Mouse (Mus musculus) forebrain, embryonic 12.5 days (tissue): ENCODE data around the gene Frmd4a. TPM values are rescaled to one million over a fixed set of nuclear protein-coding genes. Genes with fewer than 3 reads are reported as not detected.

Experiments
- ATAC-seq: fragments of 200-750 bp; cut with Nextera tagmentation; 2 replicates; pipeline ENCODE4 v1.8.0; 2017; ENCODE audit warnings: moderate TSS enrichment; ENCODE audit not compliant: low FRiP score
- H3K27ac ChIP-seq: fragments of 300-500 bp; sonication (generic); 2 replicates; pipeline ENCODE4 v1.5.1; 2016; ENCODE audit warnings: mild to moderate bottlenecking
- H3K27me3 ChIP-seq: fragments of 300-500 bp; sonication (generic); 2 replicates; pipeline ENCODE4 v1.6.1; 2016; ENCODE audit warnings: mild to moderate bottlenecking
- H3K36me3 ChIP-seq: fragments of 300-500 bp; sonication (generic); replicated peaks from 2 replicates; pipeline ENCODE4 v1.6.1; 2016; ENCODE audit warnings: mild to moderate bottlenecking
- H3K4me1 ChIP-seq: fragments of 300-500 bp; sonication (generic); 2 replicates; pipeline ENCODE4 v1.6.1; 2016
- H3K4me2 ChIP-seq: fragments of 300-500 bp; sonication (generic); 2 replicates; pipeline ENCODE4 v1.6.1; 2016; ENCODE audit warnings: mild to moderate bottlenecking, moderate library complexity
- H3K4me3 ChIP-seq: fragments of 300-500 bp; sonication (generic); replicated peaks from 2 replicates; pipeline ENCODE4 v1.5.1; 2016; ENCODE audit warnings: mild to moderate bottlenecking
- H3K9ac ChIP-seq: fragments of 300-500 bp; sonication (generic); 2 replicates; pipeline ENCODE4 v1.6.1; 2016; ENCODE audit warnings: mild to moderate bottlenecking
- H3K9me3 ChIP-seq: fragments of 300-500 bp; sonication (generic); 2 replicates; pipeline ENCODE4 v1.6.1; 2016
- WGBS: fragments of 180-500 bp; shearing (Covaris S2); methylation state at CpG from one replicate; pipeline ENCODE4 v1.1.7; 2016; 5-methylcytosine and 5-hydroxymethylcytosine counted together
- polyA plus RNA-seq: library from polyadenylated mRNA; unstranded; fragments of >200 nt; fragmentation: Nextera tagmentation; extraction: Ambion mirVana; gene quantifications from 2 replicates; pipeline ENCODE4 v1.2.1, GENCODE M21; 2016

Frmd4a gene
- polyA plus RNA-seq, 1 experiment from 2014 or later, result 51.3 TPM

DNA sequence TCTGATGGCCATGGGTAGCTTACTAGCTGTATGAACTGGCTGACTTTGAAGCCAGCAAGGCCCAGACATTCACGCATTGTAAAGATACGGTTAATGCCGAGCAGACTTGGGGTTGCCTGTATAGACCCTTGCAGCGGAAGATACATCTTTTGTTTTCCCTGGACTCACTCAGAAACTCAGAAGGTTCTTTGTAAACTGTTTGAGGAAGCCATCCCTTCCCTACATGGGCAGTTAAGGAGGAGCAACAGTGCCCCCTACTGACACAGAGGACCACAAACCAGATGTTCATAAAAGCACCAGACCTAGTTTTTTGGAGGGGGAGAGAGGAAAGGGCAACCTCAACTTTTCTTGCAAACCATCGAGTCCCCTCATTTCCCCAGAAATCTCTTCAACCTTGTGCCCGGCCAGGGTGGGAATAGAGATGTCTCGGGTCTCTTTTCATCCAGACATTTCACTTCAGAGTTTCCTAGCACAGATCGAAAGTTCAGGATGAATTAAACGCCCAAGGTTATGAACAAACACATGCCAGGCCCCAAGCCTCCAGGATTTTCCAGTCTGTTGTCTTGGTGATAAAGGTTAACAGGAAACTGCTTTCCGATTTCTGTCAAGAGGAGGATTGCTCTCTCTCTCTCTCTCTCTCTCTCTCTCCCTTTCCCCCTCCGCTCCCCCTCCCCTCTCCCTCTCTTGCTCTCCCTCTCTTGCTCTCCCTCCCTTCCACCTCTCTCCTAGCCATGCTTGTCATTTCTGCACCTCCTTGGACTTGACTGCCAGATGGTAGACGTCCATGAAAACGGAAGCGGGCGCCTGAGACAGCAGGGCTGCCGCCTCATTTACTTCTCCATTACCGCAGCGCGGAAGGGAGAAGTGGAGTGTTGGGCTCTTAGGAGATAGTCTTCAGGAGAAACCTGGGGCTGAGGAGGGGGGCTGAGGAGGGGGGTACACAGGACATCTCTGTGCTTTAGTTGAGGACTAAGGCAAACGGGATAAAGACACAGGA is 475.3 kb downstream of the Frmd4a start:
- Histone ChIP-seq H3K27me3 (no peaks in the 10 kb centered on the region), H3K27ac (peak overlapping the region; percentile 50; the same call in 1 of the 2 replicates), H3K4me3 (no peak overlapping the region), H3K9ac (no peak overlapping the region), H3K4me1 (peaks cover 30% of the 10 kb centered on the region), H3K4me2 (no peak overlapping the region), H3K9me3 (no peaks in the 10 kb centered on the region), H3K36me3 (peaks cover 10% of the 10 kb centered on the region)
- ATAC-seq, result peak; percentile 47
- 58% methylated on average over 20 of the region's 20 CpGs for WGBS

GRCm38 (mm10) chr2:4494478-4494877 is 477.0 kb downstream of the Frmd4a start:
- Histone ChIP-seq H3K27ac (no peak overlapping the region), H3K4me2 (no peak overlapping the region), H3K4me1 (peaks cover 28% of the 10 kb centered on the region), H3K9ac (no peak overlapping the region), H3K9me3 (no peaks in the 10 kb centered on the region), H3K36me3 (peaks cover 15% of the 10 kb centered on the region), H3K27me3 (no peaks in the 10 kb centered on the region), H3K4me3 (no peak overlapping the region)
- no peak for ATAC-seq
- 85% methylated on average over 2 of the region's 2 CpGs for WGBS

DNA sequence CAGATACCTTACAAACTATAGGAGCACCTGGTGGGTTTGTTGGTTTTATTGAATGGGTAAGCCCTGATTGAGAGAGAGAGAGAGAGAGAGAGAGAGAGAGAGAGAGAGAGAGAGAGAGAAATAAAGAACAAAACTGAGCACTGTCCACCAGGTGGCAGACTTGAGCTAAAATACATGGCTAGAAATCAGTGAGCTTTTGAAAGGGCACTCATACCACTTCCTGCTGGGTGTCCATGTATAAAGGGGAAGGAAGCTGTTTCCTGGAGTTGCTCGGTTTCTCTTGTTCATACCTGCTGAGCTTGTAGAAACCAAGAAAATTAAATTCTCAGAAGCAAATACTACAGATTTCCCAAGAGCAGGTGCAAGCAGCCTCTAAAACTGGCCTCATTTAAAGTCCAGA is 481.7 kb downstream of the Frmd4a start:
- whole genome bisulfite sequencing, result 4% methylated on average over 1 of the region's 1 CpGs
- Histone ChIP-seq H3K4me1 (no peaks in the 10 kb centered on the region), H3K4me2 (no peak overlapping the region), H3K9me3 (no peaks in the 10 kb centered on the region), H3K27ac (no peak overlapping the region), H3K4me3 (no peak overlapping the region), H3K9ac (no peak overlapping the region), H3K27me3 (no peaks in the 10 kb centered on the region), H3K36me3 (peaks cover 22% of the 10 kb centered on the region)
- ATAC-seq, result 0 out of 2 replicates have a peak, but pooled peaks have one; percentile 57

GRCm38 (mm10) chr2:4499916-4500315 is 482.4 kb downstream of the Frmd4a start:
- no peak overlapping the region for H3K4me3 ChIP-seq
- H3K27me3 ChIP-seq, result no peaks in the 10 kb centered on the region
- no peak for ATAC-seq
- no peak overlapping the region for H3K9ac ChIP-seq
- H3K27ac ChIP-seq, result no peak overlapping the region
- H3K4me1 ChIP-seq, result no peaks in the 10 kb centered on the region
- H3K9me3 ChIP-seq, result no peaks in the 10 kb centered on the region
- WGBS, result 93% methylated on average over 9 of the region's 9 CpGs
- no peak overlapping the region for H3K4me2 ChIP-seq
- H3K36me3 ChIP-seq, result peaks cover 25% of the 10 kb centered on the region

GRCm38 (mm10) chr2:4501257-4502027 is 483.9 kb downstream of the Frmd4a start:
- no peaks in the 10 kb centered on the region for H3K4me1 ChIP-seq
- 83% methylated on average over 15 of the region's 15 CpGs for WGBS
- H3K36me3 ChIP-seq, result peaks cover 31% of the 10 kb centered on the region
- H3K27ac ChIP-seq, result no peak overlapping the region; the same call in 1 of the 2 replicates
- no peak overlapping the region for H3K4me3 ChIP-seq
- no peaks in the 10 kb centered on the region for H3K27me3 ChIP-seq
- H3K9ac ChIP-seq, result no peak overlapping the region
- no peak overlapping the region for H3K4me2 ChIP-seq
- H3K9me3 ChIP-seq, result no peaks in the 10 kb centered on the region
- no peak for ATAC-seq

DNA sequence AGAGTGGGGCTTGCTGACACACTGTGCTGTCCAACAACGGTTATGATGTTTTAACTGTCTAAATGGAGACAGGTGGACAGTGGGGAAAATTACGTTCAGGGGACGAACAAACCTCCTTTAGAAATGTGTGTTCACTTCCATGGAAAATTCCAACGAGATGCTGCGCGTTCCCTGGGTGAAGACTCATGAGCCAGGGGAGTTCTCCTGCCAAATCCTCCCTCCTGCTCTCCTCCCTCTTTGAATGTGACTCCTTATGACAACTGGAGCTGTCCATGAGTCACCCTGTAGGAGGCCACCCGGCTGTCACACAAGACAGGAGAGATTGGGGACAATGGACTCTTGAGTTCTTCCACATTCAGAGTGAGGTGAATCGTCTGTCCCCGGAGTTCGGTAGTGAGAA is 486.9 kb downstream of the Frmd4a start:
- Histone ChIP-seq H3K9me3 (no peaks in the 10 kb centered on the region), H3K4me3 (no peak overlapping the region), H3K4me2 (no peak overlapping the region), H3K4me1 (no peaks in the 10 kb centered on the region), H3K27ac (no peak overlapping the region), H3K36me3 (peaks cover 23% of the 10 kb centered on the region), H3K9ac (no peak overlapping the region), H3K27me3 (no peaks in the 10 kb centered on the region)
- ATAC-seq, result no peak
- 89% methylated on average over 10 of the region's 10 CpGs for WGBS

- Histone ChIP-seq H3K9me3 (no peaks in the 10 kb centered on the region), H3K4me1 (peaks cover 7% of the 10 kb centered on the region; the same call in 1 of the 2 replicates), H3K4me3 (no peak overlapping the region), H3K27ac (no peak overlapping the region), H3K4me2 (no peak overlapping the region), H3K27me3 (no peaks in the 10 kb centered on the region), H3K9ac (no peak overlapping the region), H3K36me3 (peaks cover 22% of the 10 kb centered on the region)
- no peak for ATAC-seq
- WGBS, result 93% methylated on average over 4 of the region's 4 CpGs
Observed at GRCm38 (mm10) chr2:4505695-4506094, 488.2 kb downstream of the Frmd4a start.

DNA sequence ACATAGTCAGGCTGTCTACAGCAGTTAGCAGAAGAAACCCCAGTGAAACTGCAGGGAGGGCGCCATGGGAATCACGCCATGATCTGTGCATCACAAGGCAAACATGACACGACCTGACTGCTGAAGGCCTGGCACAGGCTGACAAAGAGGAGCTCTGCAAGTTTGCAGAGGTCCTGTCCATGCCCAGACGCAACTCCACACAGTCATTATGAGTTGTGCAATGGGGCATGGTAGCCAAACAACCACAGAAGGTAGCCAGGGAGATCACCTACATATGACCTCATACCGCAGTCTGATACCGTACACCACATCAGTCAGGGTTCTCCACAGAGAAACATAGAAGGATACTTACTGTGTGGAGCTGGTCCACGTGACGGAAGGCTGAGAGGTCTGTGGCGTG is 489.1 kb downstream of the Frmd4a start:
- WGBS, result 95% methylated on average over 9 of the region's 9 CpGs
- no peak overlapping the region for H3K4me3 ChIP-seq
- H3K9ac ChIP-seq, result no peak overlapping the region
- H3K36me3 ChIP-seq, result peaks cover 16% of the 10 kb centered on the region
- no peak for ATAC-seq
- H3K9me3 ChIP-seq, result no peaks in the 10 kb centered on the region
- no peak overlapping the region for H3K27ac ChIP-seq
- peaks cover 7% of the 10 kb centered on the region; the same call in 1 of the 2 replicates for H3K4me1 ChIP-seq
- no peaks in the 10 kb centered on the region for H3K27me3 ChIP-seq
- H3K4me2 ChIP-seq, result no peak overlapping the region

DNA sequence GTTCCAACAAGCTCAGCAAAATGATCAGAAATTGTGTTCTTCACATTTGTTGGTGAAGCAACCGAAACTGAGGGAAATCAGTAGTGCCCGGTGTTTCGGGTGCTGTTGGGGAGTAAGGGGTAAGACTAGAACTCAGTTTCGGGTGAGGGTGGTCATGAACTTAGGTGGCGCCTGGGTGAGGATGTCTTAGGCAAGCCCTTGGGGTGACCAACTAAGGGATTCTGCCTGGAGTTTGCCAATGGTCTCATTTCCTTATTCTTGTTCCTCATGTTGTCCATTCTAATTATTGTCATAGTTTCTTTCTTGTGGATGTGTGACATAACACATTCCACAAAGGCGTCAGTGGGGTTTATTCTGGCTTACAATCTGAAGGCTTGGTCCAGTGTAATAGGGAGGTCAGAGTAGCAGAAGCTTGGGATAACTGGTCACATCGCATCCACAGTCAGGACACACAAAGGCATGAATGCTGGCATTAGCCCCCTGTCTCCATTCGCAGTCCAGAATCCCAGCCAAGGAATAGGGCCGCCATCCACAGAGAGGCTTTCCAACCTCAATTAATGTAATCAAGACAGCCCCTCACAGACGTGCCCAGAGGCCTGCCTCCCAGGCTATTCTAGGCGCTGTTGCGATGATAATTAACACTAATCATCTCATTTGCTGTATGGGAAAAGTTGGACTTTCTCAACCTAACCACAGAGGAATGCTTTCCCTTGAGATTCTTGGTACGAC is 490.5 kb downstream of the Frmd4a start:
- ATAC-seq, result 0 out of 2 replicates have a peak, but pooled peaks have one; percentile 51
- Histone ChIP-seq H3K4me3 (no peak overlapping the region), H3K9me3 (no peaks in the 10 kb centered on the region), H3K27me3 (no peaks in the 10 kb centered on the region), H3K4me2 (no peak overlapping the region), H3K9ac (no peak overlapping the region), H3K4me1 (peaks cover 16% of the 10 kb centered on the region), H3K36me3 (peaks cover 16% of the 10 kb centered on the region), H3K27ac (peak overlapping the region; percentile 42)
- WGBS, result 74% methylated on average over 13 of the region's 13 CpGs

- no peak for ATAC-seq
- peaks cover 17% of the 10 kb centered on the region for H3K36me3 ChIP-seq
Observed at GRCm38 (mm10) chr2:4508959-4509615, 491.6 kb downstream of the Frmd4a start.

GRCm38 (mm10) chr2:4509739-4510138 is 492.2 kb downstream of the Frmd4a start:
- H3K27ac ChIP-seq, result no peak overlapping the region
- H3K27me3 ChIP-seq, result no peaks in the 10 kb centered on the region
- peaks cover 20% of the 10 kb centered on the region for H3K4me1 ChIP-seq
- no peak overlapping the region for H3K4me2 ChIP-seq
- WGBS, result 77% methylated on average over 5 of the region's 5 CpGs
- H3K9me3 ChIP-seq, result no peaks in the 10 kb centered on the region
- no peak overlapping the region for H3K9ac ChIP-seq
- H3K36me3 ChIP-seq, result peaks cover 16% of the 10 kb centered on the region
- ATAC-seq, result no peak
- H3K4me3 ChIP-seq, result no peak overlapping the region

More at GRCm38 (mm10) chr2:4508959-4509615, 491.6 kb downstream of the Frmd4a start:
- 86% methylated on average over 10 of the region's 10 CpGs for WGBS
- Histone ChIP-seq H3K27ac (0 out of 2 replicates have a peak overlapping the region, but pooled peaks have one; percentile 27), H3K4me1 (peaks cover 18% of the 10 kb centered on the region), H3K27me3 (no peaks in the 10 kb centered on the region), H3K9me3 (no peaks in the 10 kb centered on the region), H3K4me2 (no peak overlapping the region), H3K9ac (no peak overlapping the region), H3K4me3 (no peak overlapping the region)
